Mouse (Mus musculus) ES-Bruce4 (cell line): Measurements from ENCODE around the gene Cacna2d3.

Source experiments
- CTCF ChIP-seq: IDR thresholded peaks from one replicate; pipeline ENCODE4 v1.8.1; 2011; ENCODE audit warnings: low read depth, low read length
- EP300 ChIP-seq: IDR thresholded peaks from 2 replicates; pipeline ENCODE4 v1.6.1; 2011; ENCODE audit warnings: low read depth, low read length; ENCODE audit not compliant: insufficient read depth
- POLR2A ChIP-seq: IDR thresholded peaks from one replicate; pipeline ENCODE4 v1.8.1; 2011; ENCODE audit warnings: low read length; ENCODE audit not compliant: insufficient read depth

GRCm38 (mm10) chr14:29107464-29107863 is 614.2 kb downstream of the Cacna2d3 start:
- TF ChIP-seq CTCF: no peak
- TF ChIP-seq POLR2A: no peak
- TF ChIP-seq EP300: no peak
